ENCODE assay signal across 24 mouse cellular contexts in the genomic region with DNA sequence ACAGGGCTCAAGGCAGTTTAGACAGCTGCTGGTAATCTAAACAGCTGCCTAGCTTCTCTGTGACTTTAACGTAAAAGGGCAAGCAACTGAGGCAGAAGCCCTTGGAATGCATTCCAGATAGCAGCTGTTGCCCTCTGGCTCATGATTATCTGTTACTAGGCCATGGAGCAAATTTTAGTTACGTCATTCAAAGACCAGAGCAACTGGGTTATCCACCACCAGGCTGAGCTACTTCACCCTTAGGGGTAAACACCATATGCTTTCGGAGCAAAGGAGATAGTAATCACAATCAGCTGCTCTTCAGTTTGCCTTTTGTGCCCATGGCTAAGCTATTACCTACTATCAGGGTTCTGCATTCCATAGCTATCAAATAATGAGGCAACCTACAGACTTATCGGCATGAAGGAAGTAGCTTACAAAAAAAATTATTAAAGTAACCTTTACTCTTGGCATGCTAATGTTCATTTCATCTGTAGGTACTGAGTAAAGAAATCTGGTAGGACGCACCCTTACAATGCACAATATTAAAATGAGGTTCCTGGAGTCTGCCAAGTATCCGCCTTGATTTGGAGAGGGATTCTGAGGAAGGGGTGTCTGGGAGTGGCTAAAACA.
DNase-seq lines count a peak whose midpoint lies in the region; ATAC-seq and TF ChIP-seq lines count a peak whose summit lies in the region.
"Had no signal": no experiment of that assay in that cellular context is flagged by ENCODE, and none has a peak within 500 bp of the region (broad histone marks: within the 10 kb centered on the region; RNA-seq: fewer than 3 reads in every experiment).

No protein-coding gene starts in this region.

- H3K9ac ChIP-seq in lung, embryonic 14.5 days, result no peak overlapping the region
- H3K9ac ChIP-seq in embryonic facial prominence, embryonic 12.5 days, result no peak overlapping the region
- H3K9ac ChIP-seq: forebrain, embryonic 12.5 days; hindbrain, embryonic 15.5 days; neural tube, embryonic 15.5 days had no signal

- peak; percentile 25 for DNase-seq in lung, embryonic 14.5 days
- no peak for DNase-seq in lung, postnatal 25 days (ENCODE audit: low spot score)
- DNase-seq in retina, embryonic 14.5 days (ENCODE audit: low spot score), result peak; percentile 58
- no peak for DNase-seq in kidney, adult 2 months
- no peak for DNase-seq in thymus, postnatal 14 days
- DNase-seq in layer of hippocampus, adult 2 months (ENCODE audit: low spot score in 2 of 2), result no peak
- DNase-seq: adrenal gland, adult 8-10 months; cerebellum, adult 9-10 months; gastrocnemius, postnatal 10 days; heart, adult 11 months; heart, postnatal 36 days; kidney, adult 11 months; layer of hippocampus, postnatal 36 days; thymus, postnatal 4 days had no signal

- H3K4me2 ChIP-seq in lung, embryonic 14.5 days, result no peak overlapping the region
- no peak overlapping the region for H3K4me2 ChIP-seq in embryonic facial prominence, embryonic 12.5 days (replicated peaks)
- H3K4me2 ChIP-seq: forebrain, embryonic 12.5 days; hindbrain, embryonic 15.5 days; liver, embryonic 11.5 days; neural tube, embryonic 15.5 days had no signal

- H3K9me3 ChIP-seq in lung, embryonic 14.5 days (ENCODE audit: low read depth, low read length), result no peaks in the 10 kb centered on the region
- H3K9me3 ChIP-seq in embryonic facial prominence, embryonic 12.5 days, result no peaks in the 10 kb centered on the region
- H3K9me3 ChIP-seq: forebrain, embryonic 12.5 days; hindbrain, embryonic 15.5 days; midbrain, embryonic 10.5 days; neural tube, embryonic 15.5 days had no signal

- H3K79me2 ChIP-seq in C2C12 (ENCODE audit: control insufficient read depth, insufficient read depth), result no peaks in the 10 kb centered on the region

- H3K4me1 ChIP-seq in lung, embryonic 14.5 days (ENCODE audit: insufficient read depth), result no peaks in the 10 kb centered on the region
- H3K4me1 ChIP-seq in embryonic facial prominence, embryonic 12.5 days, result no peaks in the 10 kb centered on the region
- H3K4me1 ChIP-seq in kidney, adult 2 months (ENCODE audit: control insufficient read depth, insufficient read depth, low read length), result no peaks in the 10 kb centered on the region
- H3K4me1 ChIP-seq: forebrain, embryonic 12.5 days; hindbrain, embryonic 15.5 days; midbrain, embryonic 10.5 days; neural tube, embryonic 15.5 days had no signal

- H3K4me3 ChIP-seq in lung, embryonic 14.5 days (ENCODE audit: low read depth, low read length), result no peak overlapping the region
- no peak overlapping the region for H3K4me3 ChIP-seq in C2C12 (ENCODE audit: insufficient read depth, poor library complexity, severe bottlenecking)
- H3K4me3 ChIP-seq in embryonic facial prominence, embryonic 12.5 days, result no peak overlapping the region
- H3K4me3 ChIP-seq in kidney, adult 2 months (ENCODE audit: insufficient read depth, low read depth, low read length), result no peak overlapping the region
- no peak overlapping the region for H3K4me3 ChIP-seq in layer of hippocampus, adult 2 months
- H3K4me3 ChIP-seq: forebrain, embryonic 12.5 days; hindbrain, embryonic 15.5 days; midbrain, embryonic 10.5 days; neural tube, embryonic 15.5 days had no signal

- 55% methylated on average over 6 of the region's 6 CpGs for WGBS in lung, embryonic 14.5 days
- WGBS in embryonic facial prominence, embryonic 12.5 days, result 39% methylated on average over 6 of the region's 6 CpGs
- WGBS in kidney, adult 2 months, result 86% methylated on average over 6 of the region's 6 CpGs

- H3K79me3 ChIP-seq in C2C12 (ENCODE audit: low read depth), result no peaks in the 10 kb centered on the region

- no peak overlapping the region for H3ac ChIP-seq in C2C12 (ENCODE audit: control insufficient read depth, insufficient read length, low read depth)

- no peak overlapping the region for H3K27ac ChIP-seq in lung, embryonic 14.5 days (ENCODE audit: low read depth)
- H3K27ac ChIP-seq in embryonic facial prominence, embryonic 12.5 days, result no peak overlapping the region
- no peak overlapping the region for H3K27ac ChIP-seq in kidney, adult 2 months (ENCODE audit: insufficient read depth, low read depth, low read length)
- H3K27ac ChIP-seq in layer of hippocampus, adult 2 months, result no peak overlapping the region
- H3K27ac ChIP-seq: forebrain, embryonic 12.5 days; hindbrain, embryonic 15.5 days; kidney, postnatal 0 days; macrophage; midbrain, embryonic 10.5 days; neural tube, embryonic 15.5 days had no signal

- TF ChIP-seq CTCF in lung, embryonic 14.5 days (IDR thresholded peaks at IDR 0.05; ENCODE audit: low read depth), result no peak
- no peak for TF ChIP-seq CTCF in C2C12 (IDR thresholded peaks at IDR 0.05; ENCODE audit: control insufficient read depth, insufficient read depth, insufficient read length)
- TF ChIP-seq CTCF in kidney, adult 2 months (conservative IDR thresholded peaks at IDR 0.05; ENCODE audit: insufficient read depth, insufficient read length, low read depth, low read length), result no peak
- no peak for TF ChIP-seq CTCF in layer of hippocampus, adult 2 months (conservative IDR thresholded peaks at IDR 0.05)

- no peaks in the 10 kb centered on the region for H3K27me3 ChIP-seq in lung, embryonic 14.5 days (ENCODE audit: insufficient read depth, low read length)
- no peaks in the 10 kb centered on the region for H3K27me3 ChIP-seq in C2C12 (ENCODE audit: control insufficient read depth, insufficient read depth, insufficient read length)
- no peaks in the 10 kb centered on the region for H3K27me3 ChIP-seq in embryonic facial prominence, embryonic 12.5 days
- no peaks in the 10 kb centered on the region; the same call in 1 of the 2 replicates for H3K27me3 ChIP-seq in kidney, adult 2 months (replicated peaks; ENCODE audit: control insufficient read depth, insufficient read depth, low read length)
- H3K27me3 ChIP-seq: forebrain, embryonic 12.5 days; hindbrain, embryonic 15.5 days; neural tube, embryonic 15.5 days; Patski had no signal

- no peak for ATAC-seq in lung, embryonic 14.5 days (ENCODE audit: insufficient read depth)
- 0 out of 2 replicates have a peak, but pooled peaks have one; percentile 22 for ATAC-seq in embryonic facial prominence, embryonic 12.5 days (ENCODE audit: insufficient number of reproducible peaks, insufficient read depth, low FRiP score, low TSS enrichment)
- ATAC-seq: Patski had no signal

- no peaks in the 10 kb centered on the region for H3K36me3 ChIP-seq in lung, embryonic 14.5 days (ENCODE audit: insufficient read depth)
- H3K36me3 ChIP-seq in C2C12 (ENCODE audit: control insufficient read depth, insufficient read depth), result no peaks in the 10 kb centered on the region
- H3K36me3 ChIP-seq in embryonic facial prominence, embryonic 12.5 days, result no peaks in the 10 kb centered on the region
- H3K36me3 ChIP-seq in kidney, adult 2 months (ENCODE audit: control insufficient read depth, insufficient read depth, low read length), result no peaks in the 10 kb centered on the region
- H3K36me3 ChIP-seq: forebrain, embryonic 12.5 days; hindbrain, embryonic 15.5 days; midbrain, embryonic 10.5 days; neural tube, embryonic 15.5 days had no signal

- no peak for TF ChIP-seq POLR2A in kidney, adult 2 months (IDR thresholded peaks at IDR 0.05; ENCODE audit: low read depth, low read length)

TF ChIP-seq in C2C12, 6 proteins besides CTCF, POLR2A, EP300 and RAD21:
- TF ChIP-seq MYOD1 (IDR thresholded peaks at IDR 0.05; ENCODE audit: control insufficient read depth, insufficient read length, low read depth) (peak; percentile 25), USF1 (IDR thresholded peaks at IDR 0.05; ENCODE audit: low read depth) (no peak)

Comparison
In these comparisons a context has a peak if more than half of its experiments do, and no peak if none do; other contexts are left out.
1. DNase-seq: peak in lung, embryonic 14.5 days (single experiment) and retina, embryonic 14.5 days (single experiment); none in lung, postnatal 25 days (single experiment), kidney, adult 2 months (single experiment), thymus, postnatal 14 days (single experiment) and layer of hippocampus, adult 2 months (0 of 2).